Mouse (Mus musculus): ENCODE results near the gene Lyplal1.

Lyplal1 gene

DNA sequence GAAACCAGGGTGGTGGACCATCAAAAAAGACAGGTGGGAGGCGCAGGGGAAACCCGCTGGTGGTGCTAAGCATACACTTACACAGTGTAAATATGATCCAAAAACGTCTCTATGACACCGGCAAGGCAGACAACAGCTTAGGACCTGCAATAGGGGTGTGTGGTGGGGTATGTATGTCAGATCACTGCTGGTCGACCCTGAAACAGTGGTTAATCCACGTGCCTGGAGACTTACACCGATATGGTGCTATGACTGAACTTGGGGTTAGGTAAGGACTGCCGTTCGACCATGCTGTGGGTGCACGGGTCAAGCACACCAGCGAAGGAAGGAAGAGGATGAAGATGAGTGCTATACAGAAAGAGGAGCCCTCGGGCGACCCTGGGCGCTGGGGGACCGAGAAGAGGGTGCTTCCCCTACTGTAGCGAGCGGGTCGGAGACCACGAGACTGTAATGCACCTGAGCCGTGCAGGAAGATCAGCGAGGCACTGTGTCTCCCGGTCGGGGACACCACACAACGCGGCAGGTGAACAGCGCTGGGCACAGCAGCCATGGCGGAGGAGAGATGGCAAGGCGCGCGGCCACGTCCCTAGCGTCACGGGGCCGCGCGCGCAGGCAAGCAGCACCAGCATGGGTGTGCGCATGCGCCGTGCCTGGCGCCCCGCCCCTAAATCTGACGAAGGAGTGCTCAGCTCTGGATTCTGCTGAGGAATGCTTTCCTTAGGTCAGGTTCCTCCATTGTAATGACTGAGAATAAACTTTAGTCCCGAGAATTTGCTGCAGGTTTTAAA is at the start of gene Lyplal1:
TSS of gene Lyplal1 (minus strand) at position 610 of the 788 bp plus-strand sequence.
- peak; percentile 94 for DNase-seq (ENCODE audit: inconsistent ontology term)

DNA sequence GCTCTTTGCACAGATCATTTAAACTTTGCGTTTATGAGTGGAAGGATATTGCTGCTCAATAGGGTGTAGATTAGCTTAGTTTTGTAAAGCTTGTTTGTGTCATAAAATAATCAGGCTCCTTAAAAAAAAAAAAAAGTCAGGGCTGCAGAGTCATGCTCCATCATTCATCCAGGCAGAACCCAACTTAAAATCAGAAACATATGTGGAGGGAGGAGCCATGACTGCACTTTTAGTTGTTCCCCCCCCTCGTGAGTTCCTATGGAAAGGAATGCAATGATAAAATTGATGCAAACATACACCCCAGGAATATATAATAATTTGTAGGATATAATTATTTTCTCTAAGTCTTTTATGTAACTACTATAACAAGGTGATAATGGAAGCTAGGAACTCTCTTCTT is 46.5 kb upstream of the Lyplal1 start:
- DNase-seq (ENCODE audit: inconsistent ontology term) = no peak

DNA sequence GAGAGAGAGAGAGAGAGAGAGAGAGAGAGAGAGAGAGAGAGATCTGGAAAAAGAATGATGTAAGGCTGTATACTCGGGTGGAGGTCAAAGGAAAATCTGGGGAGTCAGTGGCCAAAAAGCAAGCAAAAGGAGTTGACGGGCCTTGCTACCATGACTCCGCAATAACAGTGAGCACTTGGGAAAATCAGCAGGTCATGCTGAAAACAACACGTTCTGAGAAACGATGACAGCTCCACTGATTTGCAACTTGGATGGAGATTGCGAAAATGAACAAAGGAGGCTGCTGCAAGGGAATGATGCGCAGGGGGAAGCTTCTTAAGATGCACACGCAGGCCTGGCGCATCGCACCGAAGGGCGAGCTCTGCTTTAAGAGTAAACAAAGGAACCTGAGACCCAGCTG is 46.1 kb upstream of the Lyplal1 start:
- DNase-seq (ENCODE audit: inconsistent ontology term) = no peak

DNA sequence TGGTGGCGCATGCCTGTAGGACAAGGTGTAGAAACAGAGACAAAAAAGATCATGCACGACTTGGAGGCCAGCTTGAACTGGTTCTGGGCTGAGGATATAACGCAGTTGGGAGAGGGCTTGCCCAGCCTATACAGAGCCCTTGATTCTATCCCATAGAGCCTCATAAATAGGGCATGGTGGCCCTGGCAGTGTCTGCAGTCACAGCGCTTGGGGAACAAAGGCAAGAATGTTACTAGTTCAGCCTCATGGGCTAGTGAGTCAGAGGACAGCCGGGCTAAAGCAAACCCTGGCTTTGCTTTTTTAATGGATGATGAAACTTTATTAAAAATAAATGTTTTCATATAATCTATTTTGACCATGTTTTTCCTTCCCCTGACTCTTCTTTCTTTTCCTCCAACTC is 33.3 kb upstream of the Lyplal1 start:
- peak; percentile 76 for DNase-seq (ENCODE audit: inconsistent ontology term)

DNA sequence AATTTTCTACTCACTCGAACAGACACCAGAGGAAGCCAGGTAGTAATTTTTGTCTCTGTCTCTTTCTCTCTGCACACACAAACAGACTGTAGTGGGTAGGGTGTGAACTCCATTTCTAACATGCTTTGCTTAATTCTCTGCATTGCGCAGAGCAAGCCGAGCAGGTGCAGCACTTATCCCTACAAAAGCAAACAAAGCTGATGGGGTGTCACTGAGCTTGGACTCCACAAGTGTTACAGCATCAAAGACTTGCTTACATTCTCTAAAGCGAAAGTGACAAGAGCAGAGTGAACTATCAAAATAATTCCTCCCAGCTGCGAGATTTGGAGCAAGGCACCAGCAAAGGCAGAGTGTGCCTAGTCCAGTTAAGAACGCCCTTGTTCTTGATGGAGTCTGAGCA is 28.3 kb upstream of the Lyplal1 start:
- peak; percentile 48 for DNase-seq (ENCODE audit: inconsistent ontology term)

DNA sequence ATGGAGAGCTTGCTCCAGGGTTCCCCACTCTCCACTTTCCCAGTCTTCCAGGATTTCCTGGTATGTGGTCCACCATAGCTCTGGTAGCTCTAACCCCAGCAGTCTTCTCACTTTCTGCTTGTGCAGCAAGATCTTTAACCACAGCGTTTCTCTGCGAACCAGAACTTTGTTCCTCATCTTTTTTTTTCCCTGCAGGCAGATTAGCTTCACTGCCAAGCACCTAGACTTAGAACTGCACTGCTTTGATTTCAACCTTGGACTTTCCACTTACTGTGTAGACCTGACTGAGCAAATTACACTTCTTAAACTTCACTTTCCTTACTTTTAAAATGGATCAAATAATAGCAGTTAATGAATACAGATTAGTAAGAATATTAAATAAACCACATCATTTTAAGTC is 23.1 kb upstream of the Lyplal1 start:
- no peak for DNase-seq (ENCODE audit: inconsistent ontology term)

DNA sequence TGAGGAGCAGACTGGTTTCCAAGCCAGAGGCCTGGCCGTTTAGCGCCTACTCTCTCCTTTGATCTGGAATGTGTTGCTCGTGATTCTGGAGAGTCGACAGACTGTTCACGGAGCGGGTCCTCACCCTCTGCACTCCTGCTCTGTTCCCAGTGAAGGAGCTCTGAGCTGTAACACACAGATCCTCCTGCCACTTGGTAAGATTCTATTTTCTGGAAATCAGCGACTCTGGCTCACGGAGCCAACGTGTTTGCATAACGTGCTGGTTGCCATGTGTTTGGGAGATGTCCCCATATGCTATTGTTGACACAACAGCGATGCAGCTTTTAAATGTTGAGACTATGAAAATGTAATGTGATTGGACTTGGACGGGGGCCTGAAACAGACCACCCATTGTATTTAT is 20.8 kb upstream of the Lyplal1 start:
- DNase-seq (ENCODE audit: inconsistent ontology term) = no peak

DNA sequence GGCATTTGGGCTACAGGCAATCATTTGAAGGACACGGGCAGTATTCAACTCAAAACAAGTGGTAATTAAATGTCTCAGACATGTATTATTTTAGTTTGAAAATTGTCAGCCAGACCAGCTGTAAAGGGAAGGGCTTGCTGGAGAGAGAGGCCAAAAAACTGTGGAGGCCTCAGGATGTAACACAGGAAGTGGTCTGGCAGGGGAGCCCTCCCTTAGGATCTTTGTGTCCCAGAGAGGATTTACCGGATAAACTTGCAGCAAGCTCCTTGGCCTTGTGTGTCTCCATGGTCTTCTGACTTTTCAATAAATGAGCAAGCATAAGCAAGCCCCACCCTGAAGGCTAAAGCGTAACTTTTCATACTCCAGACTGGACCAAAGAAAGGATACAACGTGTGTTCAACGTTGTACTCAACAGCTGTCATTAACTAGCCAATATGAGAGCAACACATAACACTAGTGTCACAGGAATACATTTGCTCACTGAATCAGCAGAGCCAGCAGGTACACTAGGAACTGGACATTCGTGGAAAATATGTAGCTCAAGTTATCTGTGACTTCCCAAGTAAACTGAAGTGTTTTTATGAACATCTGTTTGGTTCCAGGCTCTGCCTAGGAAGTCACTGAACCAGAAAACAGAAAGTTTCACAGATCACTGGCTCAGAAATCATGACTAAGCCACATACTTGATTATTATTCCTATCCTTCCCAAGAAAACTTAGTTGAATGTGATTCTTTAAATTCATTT is 19.7 kb upstream of the Lyplal1 start:
- peak; percentile 45 for DNase-seq (ENCODE audit: inconsistent ontology term)

DNA sequence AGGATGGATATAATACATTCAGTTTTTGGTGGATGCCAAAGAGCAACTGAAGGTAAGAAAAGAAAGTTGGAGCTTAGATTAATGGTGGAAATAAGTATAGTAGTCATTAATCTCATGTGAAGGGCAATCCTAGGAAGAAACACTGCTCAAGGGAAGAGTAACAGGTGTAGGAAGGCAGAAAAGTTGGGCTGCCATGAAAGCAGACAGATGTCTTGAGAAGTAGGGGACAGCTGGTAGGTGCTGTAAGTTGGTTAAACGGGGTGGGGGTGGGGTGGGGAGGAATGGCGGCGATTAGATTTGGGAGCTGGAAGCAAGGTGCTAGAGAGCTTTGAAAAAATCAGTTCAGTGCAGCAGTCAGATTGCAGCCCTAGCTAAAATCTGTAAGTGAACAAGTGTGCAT is 14.4 kb upstream of the Lyplal1 start:
- no peak for DNase-seq (ENCODE audit: inconsistent ontology term)

DNA sequence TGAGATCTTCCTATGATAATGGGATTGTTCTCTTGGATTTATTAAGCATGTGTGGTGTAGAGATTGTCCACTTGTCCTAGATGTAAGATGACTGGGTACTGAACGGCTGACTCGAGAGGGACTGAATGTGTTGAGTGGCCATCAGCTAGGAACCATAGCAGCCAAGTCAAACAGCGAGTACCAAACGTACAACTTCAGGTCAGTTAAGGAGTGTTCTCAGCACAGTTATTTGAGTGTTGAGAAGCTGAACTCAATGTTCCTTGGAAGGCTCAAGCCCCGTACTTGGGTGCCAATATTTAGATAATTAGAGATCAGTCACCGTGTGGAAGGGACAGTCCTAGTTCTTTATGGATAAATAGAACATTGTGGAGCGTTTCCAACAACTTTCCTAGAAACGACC is 11.8 kb upstream of the Lyplal1 start:
- DNase-seq (ENCODE audit: inconsistent ontology term) = no peak

DNA sequence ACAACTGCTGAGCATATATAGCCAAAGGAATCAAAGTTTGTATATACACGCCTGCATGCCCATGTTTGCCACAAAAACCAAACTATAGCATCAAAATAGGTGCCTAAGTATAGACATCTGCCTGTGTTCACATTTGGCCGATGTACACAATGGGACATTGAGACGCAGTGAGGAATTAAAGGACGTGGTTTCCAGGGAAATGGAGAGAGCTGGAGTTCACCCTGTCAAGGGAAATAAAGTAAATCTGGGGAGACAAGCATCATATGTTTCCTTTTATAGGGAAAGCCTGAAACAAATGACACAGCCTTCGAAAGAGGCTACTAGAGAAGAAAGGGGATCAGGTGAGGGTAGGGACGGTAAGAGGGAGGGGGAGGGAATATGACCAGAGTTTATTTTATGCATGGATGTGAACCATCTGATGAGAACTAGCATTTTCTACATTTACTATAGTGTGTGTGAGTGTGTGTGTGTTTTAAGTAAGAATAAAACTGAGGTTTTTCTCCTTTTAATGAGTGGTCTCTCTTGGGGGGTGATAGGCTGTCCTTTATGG is 9.3 kb upstream of the Lyplal1 start:
- no peak for DNase-seq (ENCODE audit: inconsistent ontology term)

DNA sequence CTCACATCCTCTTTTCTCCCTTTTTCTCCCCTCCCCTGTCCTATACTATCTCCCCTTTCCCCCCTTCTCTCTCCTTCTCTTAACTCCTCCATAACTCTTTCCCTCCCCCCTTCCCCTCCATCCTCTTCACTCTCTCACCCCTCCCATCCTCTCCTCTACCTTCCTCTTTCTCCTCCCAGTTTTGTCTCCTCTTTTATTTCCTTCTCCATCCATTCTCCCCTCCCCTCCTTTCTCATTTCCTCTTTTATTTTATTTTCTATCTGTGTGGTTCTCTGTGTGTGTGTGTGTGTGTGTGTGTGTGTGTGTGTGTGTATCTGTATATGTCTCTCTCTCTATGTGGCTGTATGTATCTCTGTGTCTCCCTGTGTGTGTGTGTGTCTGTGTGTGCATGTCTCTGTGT is 6.6 kb upstream of the Lyplal1 start:
- no peak for DNase-seq (ENCODE audit: inconsistent ontology term)

DNA sequence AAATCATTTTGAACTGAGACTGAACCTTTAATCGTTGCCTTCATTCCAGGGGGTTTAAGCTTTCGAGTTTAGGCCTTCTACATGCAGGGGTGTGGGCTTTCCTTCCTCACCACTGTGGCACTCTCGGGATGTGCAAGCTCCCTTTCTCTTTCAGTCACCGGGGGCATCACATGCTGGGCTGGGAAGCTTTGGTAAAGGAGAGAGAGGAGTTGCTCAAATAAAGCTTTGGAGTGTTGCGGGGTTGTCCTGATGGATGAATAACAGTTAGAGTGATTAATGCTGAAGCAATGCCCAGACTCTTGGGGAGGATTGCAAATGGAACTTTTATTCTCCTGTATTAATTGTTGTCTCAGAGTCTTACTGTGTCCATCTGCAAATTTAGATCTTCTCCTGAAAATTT is 2.7 kb upstream of the Lyplal1 start:
- DNase-seq (ENCODE audit: inconsistent ontology term) = peak; percentile 77

DNA sequence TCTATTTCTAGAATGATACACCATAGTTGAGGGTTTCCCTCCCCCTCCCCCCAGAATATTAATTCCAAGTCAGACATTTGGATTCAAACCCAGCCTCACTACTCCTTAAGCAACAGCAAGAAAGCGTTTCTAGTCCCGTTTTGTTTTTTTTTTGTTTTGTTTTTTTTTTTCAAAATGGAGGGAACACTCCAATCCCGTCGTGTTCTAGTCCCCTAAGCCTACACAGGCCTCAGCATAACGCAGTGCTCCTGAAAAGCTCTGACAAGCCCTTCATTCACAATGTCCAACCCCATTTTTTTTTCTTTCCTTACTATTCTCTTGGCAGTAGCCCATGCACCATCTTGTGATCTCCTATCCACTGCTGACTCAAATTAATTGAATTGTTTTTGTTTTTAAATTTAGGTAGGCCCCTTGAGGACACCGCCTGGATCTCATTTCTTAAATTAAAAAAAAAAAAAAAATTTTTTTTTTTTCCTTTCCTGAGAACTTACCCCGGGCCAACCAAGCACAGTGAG is 967 bp downstream of the Lyplal1 start:
- DNase-seq (ENCODE audit: inconsistent ontology term) = no peak

DNA sequence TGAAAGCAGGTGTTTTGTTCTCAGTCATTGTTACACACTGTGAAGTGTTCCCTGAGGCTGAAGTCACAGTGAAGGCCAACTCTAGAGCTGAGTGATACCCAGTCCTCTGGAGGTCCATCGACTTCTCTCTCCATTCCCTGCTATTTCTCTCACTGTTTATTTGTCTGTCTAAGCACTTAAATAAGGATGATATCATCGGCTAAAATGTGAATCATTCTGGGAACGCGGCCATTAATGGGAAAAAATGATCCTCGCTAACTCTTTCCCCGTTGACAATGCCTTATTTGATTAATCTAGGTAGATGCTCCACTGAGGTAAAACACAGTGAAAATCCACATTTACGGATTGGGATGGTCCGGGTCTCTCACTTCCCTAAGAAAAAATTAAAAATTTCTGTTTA is 14.8 kb downstream of the Lyplal1 start:
- no peak for DNase-seq (ENCODE audit: inconsistent ontology term)

DNA sequence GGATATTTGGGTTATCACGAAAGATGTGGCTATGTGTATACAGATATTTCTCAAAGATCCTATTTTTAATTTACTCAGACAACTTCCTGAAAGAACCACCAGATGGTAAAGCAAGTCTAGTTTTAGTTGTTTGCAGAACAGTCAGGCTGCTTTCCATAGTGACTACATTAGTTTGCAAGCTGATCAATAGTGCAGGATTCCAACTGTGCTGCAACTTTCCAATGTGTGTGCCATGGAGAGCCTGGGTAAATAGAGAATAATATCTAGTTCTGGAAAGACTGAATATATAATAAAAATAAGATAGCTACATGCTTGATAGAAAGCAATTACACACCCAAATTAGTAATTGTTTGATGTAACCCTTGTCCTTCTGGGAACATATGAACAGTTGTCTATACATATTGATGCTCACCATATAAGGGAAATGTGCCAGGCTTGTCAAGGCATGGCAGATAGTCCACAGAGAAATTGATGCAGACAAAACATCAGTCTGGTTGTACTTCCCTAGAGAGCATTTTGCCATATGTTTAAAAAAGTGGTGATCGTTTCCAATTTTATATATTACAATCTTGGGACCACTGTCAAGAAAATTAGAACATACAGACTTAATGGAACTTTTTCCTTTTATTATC is 50.7 kb downstream of the Lyplal1 start:
- no peak for DNase-seq (ENCODE audit: inconsistent ontology term)

DNA sequence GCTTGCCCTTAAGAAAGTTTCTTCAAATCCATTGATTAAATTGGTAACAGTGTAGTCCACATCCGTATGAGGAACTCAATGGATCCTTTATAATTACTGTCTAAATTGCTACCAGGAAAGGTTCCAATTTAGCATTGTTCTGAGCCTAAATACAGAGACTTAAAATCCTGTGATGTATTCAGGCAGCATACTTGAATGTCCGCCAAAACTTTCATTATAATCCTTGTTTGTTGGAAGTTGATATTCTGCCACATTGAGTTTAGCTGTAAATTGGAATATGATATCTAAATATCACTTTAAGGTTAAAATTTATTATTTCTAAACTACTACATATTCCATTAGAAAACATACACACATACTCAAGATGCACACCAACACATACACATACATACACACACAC is 57.1 kb downstream of the Lyplal1 start:
- peak; percentile 72 for DNase-seq (ENCODE audit: inconsistent ontology term)

DNA sequence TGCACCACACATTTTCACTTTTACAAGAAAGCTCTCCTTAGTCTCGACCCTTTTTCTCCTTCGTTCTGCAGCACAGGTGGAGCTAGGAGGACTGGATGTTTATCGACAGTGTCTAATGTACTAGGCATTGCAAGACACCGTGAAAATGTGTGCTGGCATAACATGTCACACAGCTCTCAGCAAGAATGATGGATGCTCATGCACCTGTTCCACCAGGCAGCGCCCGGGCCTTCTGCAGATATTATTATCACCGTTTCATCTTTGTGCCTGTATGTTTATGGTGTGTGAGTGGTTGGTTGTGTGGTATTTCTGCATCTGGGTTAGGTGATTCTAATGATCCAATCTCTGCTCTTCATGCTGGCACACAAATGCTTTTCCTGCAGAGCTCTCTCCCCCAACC is 62.9 kb downstream of the Lyplal1 start:
- no peak for DNase-seq (ENCODE audit: inconsistent ontology term)

DNA sequence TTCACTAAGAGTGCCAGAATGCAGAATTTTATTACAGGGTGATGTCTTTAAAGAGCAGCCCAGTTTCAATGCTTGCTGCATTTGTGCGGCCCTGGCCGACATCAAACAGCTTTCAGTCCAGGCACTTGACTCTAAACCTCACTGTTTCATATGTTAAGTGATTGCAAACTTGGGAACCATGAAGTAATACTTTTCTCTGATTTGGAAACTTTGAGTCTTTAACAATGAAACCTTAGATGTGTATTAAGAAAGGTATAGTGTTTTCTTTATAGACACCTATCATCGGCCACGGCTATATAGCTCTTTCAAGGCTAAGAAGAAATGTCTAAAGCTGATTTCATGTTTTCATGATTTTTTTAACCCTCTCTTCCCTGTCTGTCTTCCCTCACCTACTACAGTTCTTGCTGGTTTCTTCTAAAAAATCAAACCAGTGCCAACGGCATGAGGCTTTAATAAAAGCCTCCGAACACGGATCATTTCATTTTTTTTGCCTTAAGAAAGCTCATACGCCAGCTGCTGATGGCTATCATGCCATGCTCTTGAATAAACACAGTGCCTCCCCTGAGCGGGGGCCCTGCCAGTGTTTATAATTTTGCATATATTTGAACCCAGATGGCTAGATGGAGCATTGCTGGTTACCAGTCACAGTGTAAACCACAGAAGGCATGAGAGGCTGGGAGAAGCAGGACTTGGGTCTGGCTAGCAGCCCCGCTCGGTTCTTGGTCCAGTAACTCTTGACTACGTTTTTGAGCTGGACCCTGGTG is 63.6 kb downstream of the Lyplal1 start:
- no peak for DNase-seq (ENCODE audit: inconsistent ontology term)

DNA sequence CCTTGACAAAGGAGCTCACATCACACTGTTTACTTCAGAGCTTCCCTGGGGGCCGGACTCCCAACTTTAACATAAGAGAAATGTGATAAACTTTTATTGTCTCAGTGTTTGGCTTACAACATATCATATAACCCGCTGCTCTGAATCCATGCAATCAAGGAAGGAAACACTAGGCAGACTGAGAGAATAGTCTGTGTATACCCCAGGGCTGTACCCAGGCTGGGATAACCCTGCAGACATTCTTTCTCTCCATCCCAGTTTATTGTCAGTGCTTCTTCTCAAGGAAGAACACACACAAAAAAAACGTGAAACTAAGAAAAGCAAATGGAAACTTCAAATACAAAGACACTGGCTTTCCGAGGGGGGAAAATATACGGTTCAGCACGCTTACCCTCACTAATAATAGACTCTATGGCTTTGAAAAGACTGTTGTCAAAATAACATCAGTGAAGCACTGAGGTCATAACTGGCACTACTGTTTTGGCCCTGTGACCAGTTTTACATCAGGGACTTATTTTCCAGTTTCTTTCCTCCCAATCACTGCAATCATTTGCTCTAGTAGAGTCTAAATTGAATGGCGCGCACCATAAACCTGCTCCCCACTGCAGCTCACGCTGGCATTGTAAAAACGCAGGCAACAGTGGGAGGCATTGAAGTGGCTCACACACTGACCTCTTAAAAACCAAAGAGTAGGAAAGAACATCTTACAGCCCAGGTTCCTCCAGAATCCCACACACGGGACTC is 73.2 kb downstream of the Lyplal1 start:
- DNase-seq (ENCODE audit: inconsistent ontology term) = peak; percentile 17

DNA sequence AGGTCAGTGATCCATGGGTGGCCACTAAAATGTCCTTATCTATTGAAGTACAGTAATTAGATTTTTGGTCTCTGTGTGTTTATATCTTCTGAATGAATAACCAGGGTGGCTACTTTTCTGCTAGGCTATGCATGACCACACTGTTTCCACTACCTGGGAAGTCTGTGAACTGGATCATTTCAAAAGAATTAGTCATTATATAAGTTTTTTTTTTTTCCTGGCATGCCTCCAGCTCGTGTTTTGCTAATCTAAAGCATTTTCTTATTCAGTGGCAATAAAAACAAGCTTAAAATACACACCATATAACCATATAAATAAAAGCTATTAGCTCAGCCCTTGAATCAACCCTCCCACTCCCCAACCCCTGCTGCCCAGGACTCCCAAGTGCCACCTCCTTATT is 75.3 kb downstream of the Lyplal1 start:
- no peak for DNase-seq (ENCODE audit: inconsistent ontology term)
